Mouse (Mus musculus) embryonic facial prominence, embryonic 12.5 days (tissue): ENCODE measurements around the gene Erich4. TPM values are rescaled to one million over a fixed set of nuclear protein-coding genes. Genes with fewer than 3 reads are reported as not detected.

Source experiments
- ATAC-seq: fragments of 200-750 bp; cut with Nextera tagmentation; 2 replicates; pipeline ENCODE4 v1.8.0; 2017; ENCODE audit not compliant: insufficient number of reproducible peaks, insufficient read depth, low FRiP score, low TSS enrichment
- H3K27ac ChIP-seq: fragments of 300-500 bp; sonication (generic); 2 replicates; pipeline ENCODE4 v1.5.1; 2016; ENCODE audit warnings: mild to moderate bottlenecking
- H3K27me3 ChIP-seq: fragments of 300-500 bp; sonication (generic); 2 replicates; pipeline ENCODE4 v1.6.1; 2016; ENCODE audit warnings: mild to moderate bottlenecking, moderate library complexity
- H3K36me3 ChIP-seq: fragments of 300-500 bp; sonication (generic); 2 replicates; pipeline ENCODE4 v1.6.1; 2016; ENCODE audit warnings: mild to moderate bottlenecking
- H3K4me1 ChIP-seq: fragments of 300-500 bp; sonication (generic); 2 replicates; pipeline ENCODE4 v1.6.1; 2016
- H3K4me2 ChIP-seq: fragments of 300-500 bp; sonication (generic); replicated peaks from 2 replicates; pipeline ENCODE4 v1.6.1; 2016; ENCODE audit warnings: mild to moderate bottlenecking, moderate library complexity
- H3K4me3 ChIP-seq: fragments of 300-500 bp; sonication (generic); 2 replicates; pipeline ENCODE4 v1.5.1; 2016; ENCODE audit warnings: mild to moderate bottlenecking
- H3K9ac ChIP-seq: fragments of 300-500 bp; sonication (generic); 2 replicates; pipeline ENCODE4 v1.6.1; 2016; ENCODE audit warnings: mild to moderate bottlenecking, moderate library complexity
- H3K9me3 ChIP-seq: fragments of 300-500 bp; sonication (generic); 2 replicates; pipeline ENCODE4 v1.6.1; 2016; ENCODE audit warnings: mild to moderate bottlenecking, moderate library complexity
- WGBS: fragments of 180-500 bp; shearing (Covaris S2); methylation state at CpG from one replicate; pipeline ENCODE4 v1.1.7; 2016; 5-methylcytosine and 5-hydroxymethylcytosine counted together
- polyA plus RNA-seq: library from polyadenylated mRNA; unstranded; fragments of >200 nt; fragmentation: Nextera tagmentation; extraction: Ambion mirVana; gene quantifications from 2 replicates; pipeline ENCODE4 v1.2.1, GENCODE M21; 2016

Gene Erich4
- polyA plus RNA-seq, result not detected in 2 replicates

DNA sequence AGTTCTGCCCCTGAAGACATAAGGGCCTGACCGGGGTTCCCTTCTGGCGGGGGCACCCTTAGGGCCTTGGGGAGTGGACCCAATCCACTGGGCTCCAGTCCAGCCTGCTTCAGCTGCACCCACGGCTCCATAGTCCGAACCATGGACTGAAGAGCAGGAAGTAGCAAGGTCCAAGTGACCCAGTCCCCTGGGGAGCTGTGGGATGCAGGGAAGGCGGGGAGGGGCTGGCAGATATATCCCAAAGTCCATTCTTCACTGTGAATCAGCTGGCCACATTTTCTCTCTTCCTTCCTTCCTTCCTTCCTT lies at the start of gene Erich4:
Gene Erich4 (minus strand): TSS at position 187 of the 306 bp plus-strand sequence.
- no peaks in the 10 kb centered on the region for H3K36me3 ChIP-seq
- no peak for ATAC-seq
- 73% methylated on average over 5 of the region's 5 CpGs for WGBS

DNA sequence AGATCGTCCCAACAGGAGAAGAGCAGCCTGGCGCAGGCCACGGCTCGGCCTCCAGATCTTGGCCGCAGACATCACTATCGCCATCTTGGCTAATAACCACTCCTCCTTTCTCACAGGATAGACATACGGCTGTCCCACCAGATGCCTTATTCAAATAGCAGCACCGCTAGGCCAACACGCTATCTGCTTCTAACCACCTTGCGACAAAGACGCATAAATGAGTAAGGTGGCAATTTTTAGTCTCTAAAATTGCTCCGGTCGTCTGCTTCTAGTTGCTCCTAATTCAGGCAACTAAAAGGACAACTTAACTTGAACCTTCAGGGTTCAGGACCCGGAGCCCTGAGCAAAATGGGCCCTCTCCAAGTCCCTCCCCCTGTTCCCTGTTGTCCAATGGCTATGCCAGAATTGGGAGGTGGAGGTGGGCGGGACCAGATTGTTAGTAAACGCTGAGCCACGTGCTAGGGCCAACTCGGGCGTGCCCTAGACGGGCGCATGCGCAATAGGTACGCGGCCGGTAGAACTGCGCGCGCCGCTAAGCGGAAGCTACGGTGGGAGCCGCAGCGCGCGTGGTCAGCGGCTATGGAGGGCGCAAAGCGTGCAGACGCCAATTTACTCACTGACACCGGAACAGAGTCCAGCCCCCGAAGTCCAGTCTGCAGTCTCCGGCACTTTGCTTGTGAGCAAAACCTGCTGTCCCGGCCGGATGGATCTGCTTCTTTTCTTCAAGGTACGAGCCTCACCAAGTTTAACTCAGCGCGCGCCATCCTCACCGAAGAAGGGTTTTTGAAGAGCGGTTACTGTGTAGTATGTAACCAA lies 43.2 kb upstream of the Erich4 start, which contains the start of the genes Bckdha and Exosc5:
Gene Bckdha (minus strand): TSS at position 325 of the 816 bp plus-strand sequence.
Gene Exosc5 (plus strand): TSS at position 508 of the 816 bp plus-strand sequence.
- Histone ChIP-seq H3K27me3 (no peaks in the 10 kb centered on the region), H3K9me3 (no peaks in the 10 kb centered on the region), H3K4me2 (peak within 1 kb of the TSS; percentile 81), H3K4me3 (peak within 1 kb of the TSS; percentile 59), H3K27ac (0 out of 2 replicates have a peak within 1 kb of the TSS, but pooled peaks have one; percentile 12), H3K36me3 (peaks cover 12% of the 10 kb centered on the region), H3K4me1 (peaks cover 24% of the 10 kb centered on the region), H3K9ac (peak within 1 kb of the TSS; percentile 65)
- under 1% methylated on average over 50 of the region's 50 CpGs for WGBS
- ATAC-seq, result peak; percentile 96

More for the DNA sequence above, at the start of gene Erich4:
- peaks cover 5% of the 10 kb centered on the region for H3K4me1 ChIP-seq
- H3K9me3 ChIP-seq, result no peaks in the 10 kb centered on the region
- no peaks in the 10 kb centered on the region for H3K27me3 ChIP-seq
- no peak within 1 kb of the TSS for H3K9ac ChIP-seq
- no peak within 1 kb of the TSS for H3K4me3 ChIP-seq
- no peak within 1 kb of the TSS for H3K27ac ChIP-seq
- no peak within 1 kb of the TSS for H3K4me2 ChIP-seq

DNA sequence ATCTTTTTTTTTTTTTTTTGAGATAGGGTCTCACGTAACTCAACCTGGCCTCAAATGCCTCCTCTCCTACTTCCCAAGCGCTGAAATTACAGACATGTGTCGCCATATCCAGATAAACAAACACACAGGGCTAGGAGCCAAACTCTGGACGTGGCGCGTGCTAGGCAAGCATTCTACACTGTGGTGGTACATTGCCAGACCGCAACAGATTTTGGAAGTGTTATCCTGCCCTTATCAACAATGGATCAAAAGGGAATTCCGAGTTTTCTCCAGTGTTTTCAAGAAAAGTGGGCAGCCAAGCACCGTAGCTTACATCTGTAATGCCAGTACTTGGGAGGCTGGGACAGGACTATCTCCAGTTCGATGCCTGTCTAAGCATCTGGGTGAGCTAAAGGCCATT lies 42.1 kb upstream of the Erich4 start:
- 37% methylated on average over 10 of the region's 10 CpGs for WGBS
- Histone ChIP-seq H3K4me3 (peak overlapping the region; percentile 59), H3K27ac (no peak overlapping the region), H3K9ac (peak overlapping the region; percentile 65), H3K36me3 (peaks cover 4% of the 10 kb centered on the region; the same call in 1 of the 2 replicates), H3K27me3 (no peaks in the 10 kb centered on the region), H3K4me2 (peak overlapping the region; percentile 81), H3K4me1 (peaks cover 24% of the 10 kb centered on the region), H3K9me3 (no peaks in the 10 kb centered on the region)
- ATAC-seq, result no peak

DNA sequence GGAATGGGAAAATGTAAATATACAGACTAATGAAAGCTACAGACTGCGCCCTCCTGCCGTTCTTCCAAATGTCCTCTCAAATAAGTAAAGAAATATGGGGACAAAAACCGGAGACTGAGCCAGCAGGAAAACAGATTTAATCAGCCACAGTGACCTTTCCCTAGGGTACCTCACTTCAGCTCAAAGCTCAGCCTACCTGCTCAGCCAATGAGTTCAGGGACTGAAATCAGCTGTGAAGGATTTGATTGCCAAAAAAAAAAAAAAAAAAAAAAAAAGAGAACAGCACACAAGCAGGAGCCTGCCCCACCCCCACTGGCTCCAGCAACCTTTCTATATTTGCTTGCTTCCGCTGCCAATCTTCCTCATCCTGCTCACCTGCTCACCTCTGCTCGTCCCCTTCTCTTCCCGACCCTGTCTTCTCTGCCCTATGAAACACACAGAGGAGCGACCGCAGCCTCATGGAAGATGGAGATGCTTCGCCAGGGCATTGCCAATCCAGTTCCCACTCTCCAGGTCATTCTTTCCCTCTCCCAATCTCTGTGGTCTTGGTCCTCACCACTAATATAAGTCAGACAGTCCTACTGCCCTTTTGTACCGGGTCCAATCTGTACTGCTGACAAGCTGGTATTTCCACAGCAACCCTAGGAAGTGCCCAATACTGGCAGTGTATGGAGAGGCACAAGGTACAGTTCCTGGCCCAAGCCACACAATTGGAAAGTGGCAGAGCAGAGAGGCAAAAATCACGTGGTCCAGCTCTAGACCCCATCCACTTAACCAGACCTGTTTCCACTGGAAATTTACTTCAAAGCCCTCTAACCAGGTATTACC lies 40.1 kb upstream of the Erich4 start:
- no peak overlapping the region for H3K9ac ChIP-seq
- no peak for ATAC-seq
- H3K9me3 ChIP-seq, result no peaks in the 10 kb centered on the region
- H3K27ac ChIP-seq, result no peak overlapping the region
- H3K4me2 ChIP-seq, result no peak overlapping the region
- peaks cover 24% of the 10 kb centered on the region for H3K4me1 ChIP-seq
- H3K36me3 ChIP-seq, result no peaks in the 10 kb centered on the region
- WGBS, result 72% methylated on average over 11 of the region's 11 CpGs
- H3K4me3 ChIP-seq, result no peak overlapping the region
- no peaks in the 10 kb centered on the region for H3K27me3 ChIP-seq

DNA sequence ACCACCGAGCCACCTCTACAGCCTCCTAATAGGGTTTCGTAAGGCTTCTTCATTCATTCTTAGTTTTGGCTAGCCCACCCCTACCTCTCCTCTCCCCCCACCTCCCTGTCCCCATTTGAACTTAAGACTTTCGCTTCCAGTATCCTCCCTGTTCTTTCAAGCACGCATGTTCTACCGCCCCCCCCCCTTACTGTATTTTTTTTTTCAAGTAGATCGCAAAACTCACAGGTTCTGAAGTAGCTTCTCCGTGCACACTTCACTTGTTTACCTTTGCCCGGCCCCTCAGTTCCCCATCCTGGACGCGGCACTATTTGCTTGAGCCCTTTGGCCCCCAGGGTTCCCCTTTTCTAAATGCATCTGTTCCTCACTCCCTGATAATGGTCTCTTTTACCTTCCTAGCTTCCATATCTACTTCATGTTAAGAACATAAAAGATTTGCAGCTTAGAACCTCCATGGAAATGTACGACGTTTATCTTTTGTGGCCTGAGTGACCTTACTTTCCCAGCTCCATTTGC lies 36.6 kb upstream of the Erich4 start:
- 88% methylated on average over 12 of the region's 12 CpGs for WGBS
- Histone ChIP-seq H3K4me2 (no peak overlapping the region), H3K27me3 (no peaks in the 10 kb centered on the region), H3K4me3 (no peak overlapping the region), H3K27ac (no peak overlapping the region), H3K36me3 (no peaks in the 10 kb centered on the region), H3K9me3 (no peaks in the 10 kb centered on the region), H3K4me1 (peaks cover 10% of the 10 kb centered on the region; the same call in 1 of the 2 replicates), H3K9ac (no peak overlapping the region)
- ATAC-seq, result no peak

DNA sequence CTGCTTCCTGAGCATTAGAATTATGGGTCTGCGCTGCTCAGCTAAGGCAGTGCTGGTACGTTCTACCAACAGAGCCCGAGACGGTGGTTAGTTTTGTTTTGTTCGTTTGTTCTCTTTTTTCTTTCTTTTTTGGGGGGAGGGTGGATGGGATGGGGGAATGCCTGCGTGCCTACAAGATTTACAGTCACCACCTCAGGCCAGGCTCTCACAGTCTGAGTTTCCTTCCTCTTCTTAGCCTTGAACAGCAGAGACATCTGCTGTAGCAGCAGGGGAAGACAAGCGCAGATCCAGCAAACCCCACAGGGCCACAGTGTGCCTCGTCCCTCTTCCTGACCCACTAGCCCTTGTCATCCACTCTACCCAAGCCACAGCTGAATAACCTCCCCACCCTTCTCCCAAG lies 35.6 kb upstream of the Erich4 start:
- H3K4me3 ChIP-seq, result no peak overlapping the region
- H3K27me3 ChIP-seq, result no peaks in the 10 kb centered on the region
- H3K36me3 ChIP-seq, result no peaks in the 10 kb centered on the region
- ATAC-seq, result no peak
- no peak overlapping the region for H3K27ac ChIP-seq
- H3K9ac ChIP-seq, result no peak overlapping the region
- no peaks in the 10 kb centered on the region for H3K9me3 ChIP-seq
- H3K4me2 ChIP-seq, result no peak overlapping the region
- WGBS, result 89% methylated on average over 8 of the region's 8 CpGs
- H3K4me1 ChIP-seq, result no peaks in the 10 kb centered on the region

DNA sequence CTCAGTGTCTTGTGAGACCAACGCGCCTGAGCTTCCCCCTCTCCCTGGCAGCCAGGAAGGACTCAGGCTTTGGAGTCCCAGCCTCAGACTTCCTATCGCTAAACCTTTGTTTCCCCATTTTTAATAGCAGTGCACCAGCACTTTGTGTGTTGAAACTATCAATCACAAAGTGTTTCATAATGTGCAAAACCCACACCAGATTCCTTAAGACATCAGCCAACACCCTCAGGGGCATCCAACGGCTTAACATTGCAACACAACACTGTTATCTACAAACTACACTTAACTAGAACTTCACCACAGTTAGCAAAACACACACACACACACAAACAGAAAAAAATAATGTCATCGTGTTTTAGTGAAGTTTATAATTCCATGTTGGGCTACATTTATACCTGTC lies 34.1 kb upstream of the Erich4 start:
- Histone ChIP-seq H3K4me3 (no peak overlapping the region), H3K4me2 (no peak overlapping the region), H3K9ac (no peak overlapping the region), H3K4me1 (no peaks in the 10 kb centered on the region), H3K36me3 (peaks cover 6% of the 10 kb centered on the region; the same call in 1 of the 2 replicates), H3K27ac (no peak overlapping the region), H3K9me3 (no peaks in the 10 kb centered on the region), H3K27me3 (no peaks in the 10 kb centered on the region)
- 69% methylated on average over 5 of the region's 5 CpGs for WGBS
- ATAC-seq, result no peak

DNA sequence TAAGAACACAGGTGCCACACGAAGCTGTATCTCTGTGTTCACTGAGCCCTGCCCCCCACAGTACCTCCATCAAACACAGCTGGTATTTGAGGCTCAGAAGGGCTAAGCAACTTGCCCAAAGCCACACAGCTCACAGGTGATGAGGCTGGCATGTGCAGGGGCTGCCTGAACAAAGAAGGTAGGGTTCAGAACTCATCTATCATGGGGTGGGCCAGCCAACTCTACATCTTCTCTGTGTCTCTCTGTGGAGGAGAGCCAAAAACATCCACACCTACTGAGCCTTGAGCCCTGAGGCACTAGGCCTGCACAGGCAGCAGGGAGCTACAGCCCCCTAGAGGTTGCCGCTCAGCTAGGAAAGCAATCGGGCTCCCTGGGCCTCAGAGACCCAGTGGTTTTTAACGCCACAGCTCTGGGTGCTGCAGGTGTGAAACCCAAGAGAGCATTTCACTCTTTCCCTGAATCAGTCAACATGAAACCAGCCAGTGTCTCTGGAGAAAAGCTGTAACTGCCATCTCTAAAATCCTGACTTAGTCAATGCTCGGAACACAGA lies 32.0 kb upstream of the Erich4 start:
- ATAC-seq, result no peak
- Histone ChIP-seq H3K27me3 (no peaks in the 10 kb centered on the region), H3K4me3 (no peak overlapping the region)

DNA sequence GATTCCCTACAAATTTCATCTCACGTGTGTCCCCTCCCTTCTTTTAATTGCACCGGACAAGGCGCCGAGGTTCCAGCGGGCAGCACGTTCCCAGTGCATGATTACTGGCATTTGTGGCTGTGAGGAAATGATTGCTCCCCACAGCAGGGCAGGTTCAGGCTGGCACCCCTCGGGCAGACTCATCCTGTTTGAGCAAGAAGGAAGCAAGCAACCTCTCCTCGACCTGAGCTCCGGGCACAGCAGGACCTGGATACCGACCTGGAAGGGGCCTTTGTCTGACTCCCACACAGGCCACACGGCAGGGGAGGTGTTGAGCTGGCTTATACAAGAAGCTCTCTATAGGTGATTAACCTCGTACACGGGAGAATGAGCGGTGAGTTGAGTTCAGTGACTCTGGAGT lies 29.4 kb upstream of the Erich4 start:
- 55% methylated on average over 14 of the region's 14 CpGs for WGBS
- Histone ChIP-seq H3K4me1 (no peaks in the 10 kb centered on the region), H3K4me3 (no peak overlapping the region), H3K9me3 (no peaks in the 10 kb centered on the region), H3K27ac (no peak overlapping the region), H3K27me3 (no peaks in the 10 kb centered on the region), H3K4me2 (no peak overlapping the region), H3K9ac (no peak overlapping the region), H3K36me3 (peaks cover 20% of the 10 kb centered on the region; the same call in 1 of the 2 replicates)
- ATAC-seq, result no peak

More for the DNA sequence above, 32.0 kb upstream of the Erich4 start:
- Histone ChIP-seq H3K27ac (no peak overlapping the region), H3K36me3 (peaks cover 9% of the 10 kb centered on the region; the same call in 1 of the 2 replicates), H3K9me3 (no peaks in the 10 kb centered on the region), H3K4me1 (no peaks in the 10 kb centered on the region), H3K4me2 (no peak overlapping the region), H3K9ac (no peak overlapping the region)
- 59% methylated on average over 5 of the region's 5 CpGs for WGBS

DNA sequence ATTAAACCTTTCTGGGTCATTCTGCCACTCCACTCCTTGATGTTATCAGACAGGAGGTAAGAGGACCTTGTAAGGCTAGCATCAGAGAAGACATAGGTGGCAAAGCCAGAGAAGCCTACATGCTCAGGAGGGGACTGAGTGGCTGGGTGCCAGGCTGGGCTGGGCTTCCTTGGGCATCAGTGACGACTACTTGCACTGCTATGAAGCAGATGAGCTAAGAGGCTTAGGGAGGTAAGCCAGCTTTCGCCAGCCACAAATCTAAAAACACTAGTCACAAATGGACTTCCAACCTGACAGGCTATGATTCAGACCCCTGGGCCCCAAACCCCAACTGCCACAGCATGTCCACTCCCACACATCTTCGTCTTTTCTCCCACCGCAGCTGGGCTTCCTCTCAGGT lies 28.9 kb upstream of the Erich4 start:
- H3K4me1 ChIP-seq, result no peaks in the 10 kb centered on the region
- no peak for ATAC-seq
- WGBS, result 73% methylated on average over 4 of the region's 4 CpGs
- no peak overlapping the region for H3K4me2 ChIP-seq
- no peak overlapping the region for H3K4me3 ChIP-seq
- H3K36me3 ChIP-seq, result peaks cover 20% of the 10 kb centered on the region; the same call in 1 of the 2 replicates
- no peaks in the 10 kb centered on the region for H3K27me3 ChIP-seq
- H3K9me3 ChIP-seq, result no peaks in the 10 kb centered on the region
- no peak overlapping the region for H3K9ac ChIP-seq
- no peak overlapping the region for H3K27ac ChIP-seq

DNA sequence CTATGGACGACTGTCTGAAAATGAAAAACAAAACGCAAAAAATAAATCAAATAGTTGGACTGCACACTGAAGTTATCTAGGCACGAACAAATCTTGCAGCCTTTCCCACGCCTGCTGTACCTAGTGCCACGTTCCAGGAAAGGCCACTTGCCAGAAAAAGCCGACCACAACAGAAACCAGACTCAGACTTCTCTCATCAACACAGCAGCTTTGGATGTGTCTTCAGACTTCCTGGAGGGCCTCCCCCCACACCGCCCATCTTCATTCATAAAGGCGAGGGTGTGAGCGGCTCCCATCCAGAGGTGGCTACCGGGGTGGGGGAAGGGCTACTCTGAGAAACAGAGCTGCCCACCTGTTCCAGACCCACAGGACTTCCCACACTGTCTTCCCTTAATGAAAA lies 28.4 kb upstream of the Erich4 start:
- no peaks in the 10 kb centered on the region for H3K9me3 ChIP-seq
- H3K4me1 ChIP-seq, result no peaks in the 10 kb centered on the region
- no peak overlapping the region for H3K4me2 ChIP-seq
- H3K27me3 ChIP-seq, result no peaks in the 10 kb centered on the region
- peaks cover 21% of the 10 kb centered on the region; the same call in 1 of the 2 replicates for H3K36me3 ChIP-seq
- 80% methylated on average over 10 of the region's 10 CpGs for WGBS
- H3K9ac ChIP-seq, result no peak overlapping the region
- no peak overlapping the region for H3K27ac ChIP-seq
- no peak overlapping the region for H3K4me3 ChIP-seq
- no peak for ATAC-seq
